Mouse (Mus musculus): ENCODE data around the gene Frmpd4. TPM values are rescaled to one million over a fixed set of nuclear protein-coding genes. Genes with fewer than 3 reads are reported as not detected.

The Frmpd4 gene
- total RNA-seq, 2 experiments from 2014 or later: 0.12 to 0.49 TPM

DNA sequence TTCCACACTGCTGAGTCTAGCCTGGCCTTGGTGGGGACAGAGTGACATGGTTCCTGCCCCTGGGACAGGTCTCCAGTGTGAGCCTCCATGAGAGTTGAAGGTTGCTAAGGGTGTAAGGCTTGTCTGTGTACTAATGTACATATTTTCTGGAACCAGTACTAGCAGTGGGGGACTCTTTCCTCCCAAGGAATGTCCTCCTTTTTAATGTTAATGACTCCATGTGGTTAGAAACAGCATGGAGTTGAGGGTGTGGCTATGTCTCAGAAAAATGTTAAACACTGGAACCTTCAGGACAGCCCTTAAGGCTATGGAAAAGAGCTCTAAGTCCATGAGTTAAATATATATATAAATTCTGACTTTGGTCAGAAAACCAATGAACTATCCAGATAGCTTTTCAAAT lies 436.0 kb downstream of the Frmpd4 start:
- DNase-seq (ENCODE audit: low spot score in 2 of 2): no peak

- DNase-seq (ENCODE audit: low spot score in 2 of 2): no peak
Observed at GRCm38 (mm10) chrX:168124043-168124442, 453.0 kb downstream of the Frmpd4 start.

DNA sequence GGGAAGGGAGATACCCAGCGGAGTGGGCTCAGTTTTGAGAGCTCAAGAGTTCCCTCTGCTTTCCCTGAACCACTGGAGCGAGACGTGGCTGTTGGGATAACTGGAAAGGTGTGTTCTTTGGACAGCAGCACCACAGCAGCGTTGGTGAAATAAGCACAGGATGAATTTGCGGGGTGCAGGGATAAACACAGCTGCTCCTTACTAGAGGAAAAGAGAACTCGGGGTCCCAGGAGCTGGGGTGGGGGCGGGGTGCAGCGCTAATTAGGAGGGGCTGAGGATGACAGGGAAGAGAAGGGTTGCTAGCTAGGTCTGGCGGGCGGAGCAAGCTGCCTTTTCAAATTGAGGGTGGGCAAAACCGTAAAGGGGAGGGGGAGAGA lies 453.5 kb downstream of the Frmpd4 start:
- no peak for DNase-seq (ENCODE audit: low spot score in 2 of 2)

- DNase-seq (ENCODE audit: low spot score in 2 of 2): no peak
Observed at GRCm38 (mm10) chrX:168122806-168123588, 454.0 kb downstream of the Frmpd4 start.

DNA sequence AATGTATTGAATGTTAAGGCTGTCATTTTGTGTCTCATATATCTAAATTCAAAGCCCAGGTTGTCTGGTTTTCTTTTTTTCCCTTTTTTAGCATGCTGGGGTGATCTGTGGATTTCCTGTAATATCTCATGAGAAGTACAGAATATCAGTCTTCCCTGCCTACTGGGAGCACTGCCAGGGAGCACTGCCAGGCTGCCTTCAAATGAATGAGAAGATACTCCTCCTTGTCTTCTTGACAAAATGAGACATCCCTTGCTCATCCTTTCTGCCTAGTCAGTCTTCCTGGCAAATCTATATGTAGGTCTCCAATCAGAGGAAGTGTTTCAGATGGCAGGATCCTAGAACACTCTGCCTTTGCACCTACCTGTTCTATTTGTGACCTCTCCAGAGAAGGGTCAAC lies 535.4 kb downstream of the Frmpd4 start:
- no peak for DNase-seq (ENCODE audit: low spot score in 2 of 2)

DNA sequence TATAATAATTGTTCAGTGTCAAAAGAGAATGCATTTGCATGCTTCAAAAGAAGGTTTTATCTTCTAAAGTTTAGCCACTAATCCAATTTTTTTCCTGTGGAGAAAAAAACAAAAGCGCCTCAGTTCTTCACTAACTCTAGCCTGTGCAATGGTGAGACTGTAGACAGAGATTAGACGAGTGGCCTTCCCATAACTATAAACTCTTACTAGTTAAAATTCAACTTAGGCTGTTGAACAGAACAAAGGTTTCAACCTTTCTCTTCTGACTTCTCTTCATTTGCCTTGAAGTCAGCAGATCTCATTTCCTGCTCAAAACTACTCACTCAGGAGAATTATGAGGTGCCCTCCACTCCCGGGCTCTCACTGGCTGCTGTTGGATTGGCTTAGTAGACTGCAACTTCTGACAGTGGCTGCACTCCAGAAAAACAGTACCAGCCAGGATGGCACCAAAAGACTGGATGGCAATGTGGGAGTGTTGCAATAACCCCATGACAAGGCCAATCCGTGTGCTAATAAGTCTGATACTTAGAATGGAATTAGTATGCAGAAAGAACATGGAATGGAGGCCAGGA lies 556.4 kb downstream of the Frmpd4 start:
- no peak for DNase-seq (ENCODE audit: low spot score in 2 of 2)

- DNase-seq (ENCODE audit: low spot score in 2 of 2): no peak
Observed at GRCm38 (mm10) chrX:168017792-168018191, 559.2 kb downstream of the Frmpd4 start.

GRCm38 (mm10) chrX:167984835-167985234 lies 592.2 kb downstream of the Frmpd4 start:
- DNase-seq (ENCODE audit: low spot score in 2 of 2): no peak

GRCm38 (mm10) chrX:167951207-167951606 lies 625.8 kb downstream of the Frmpd4 start:
- no peak for DNase-seq (ENCODE audit: low spot score in 2 of 2)

GRCm38 (mm10) chrX:167909483-167909882 lies 667.5 kb downstream of the Frmpd4 start:
- DNase-seq (ENCODE audit: low spot score in 2 of 2): no peak

DNA sequence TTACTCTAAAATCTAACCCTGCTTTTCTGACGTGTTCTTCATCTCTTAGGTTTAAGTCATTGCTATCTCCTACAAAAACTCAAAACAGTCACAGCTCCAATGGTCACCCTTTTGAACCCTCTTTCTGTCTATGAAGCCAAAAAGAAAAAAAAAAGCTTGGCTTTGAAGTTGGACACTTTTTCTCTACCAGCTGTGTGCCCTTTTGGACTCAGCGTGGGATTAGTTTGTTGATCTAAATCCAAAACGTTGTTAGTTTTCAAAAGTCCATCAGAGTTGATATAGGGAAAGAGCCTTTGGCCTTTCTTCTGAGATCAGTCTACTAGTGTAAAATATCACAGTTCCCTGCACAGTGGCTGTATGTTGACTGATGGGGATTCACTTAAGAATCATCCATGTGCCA lies 676.0 kb downstream of the Frmpd4 start:
- no peak for DNase-seq (ENCODE audit: low spot score in 2 of 2)

- DNase-seq (ENCODE audit: low spot score in 2 of 2): no peak
Observed at GRCm38 (mm10) chrX:167854821-167855220, 722.2 kb downstream of the Frmpd4 start.

GRCm38 (mm10) chrX:167832543-167832942 lies 744.5 kb downstream of the Frmpd4 start:
- DNase-seq (ENCODE audit: low spot score in 2 of 2): no peak

GRCm38 (mm10) chrX:167828456-167828855 lies 748.6 kb downstream of the Frmpd4 start:
- DNase-seq (ENCODE audit: low spot score in 2 of 2): no peak

- no peak for DNase-seq (ENCODE audit: low spot score in 2 of 2)
Observed at GRCm38 (mm10) chrX:167817363-167817762, 759.7 kb downstream of the Frmpd4 start.

DNA sequence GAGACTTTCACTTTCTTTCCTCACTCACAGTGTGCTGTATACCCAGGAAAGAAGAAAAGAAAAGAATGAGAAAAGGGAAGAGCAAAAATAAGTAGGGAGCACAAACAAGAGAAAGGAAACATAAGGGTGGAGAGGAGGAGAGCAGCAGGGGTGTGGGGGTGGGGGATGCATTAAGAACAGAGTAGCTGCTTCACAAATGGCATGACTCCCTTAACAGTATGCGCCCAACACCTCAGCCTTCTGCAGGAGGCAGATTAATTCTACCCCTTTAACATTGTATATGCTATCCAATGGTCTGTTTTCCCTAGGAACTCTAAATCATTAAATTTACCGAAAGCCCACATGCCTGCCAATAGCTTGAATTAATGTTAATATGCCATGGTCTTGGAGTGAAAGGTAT lies 766.9 kb downstream of the Frmpd4 start:
- DNase-seq (ENCODE audit: low spot score in 2 of 2): no peak

DNA sequence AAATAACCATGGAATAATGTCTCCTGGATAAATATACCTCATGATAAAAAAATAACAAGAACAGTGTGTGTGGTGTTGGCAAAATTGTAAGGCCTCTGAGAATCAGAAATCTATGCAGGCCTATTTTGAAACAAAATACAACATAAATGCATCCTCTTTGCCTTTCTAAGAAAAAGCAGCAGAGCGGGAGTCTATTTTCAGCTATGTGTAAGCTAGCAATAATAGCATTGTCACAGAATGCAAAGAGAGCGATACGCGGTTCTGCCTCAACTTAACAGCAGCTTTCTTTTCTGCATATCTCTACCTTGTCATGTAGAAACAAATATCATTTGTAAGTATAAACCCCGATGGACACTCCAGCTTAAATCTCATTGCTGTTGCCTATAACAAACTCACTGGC lies 768.5 kb downstream of the Frmpd4 start:
- DNase-seq (ENCODE audit: low spot score in 2 of 2): no peak

GRCm38 (mm10) chrX:167788737-167789136 lies 788.3 kb downstream of the Frmpd4 start:
- no peak for DNase-seq (ENCODE audit: low spot score in 2 of 2)

- DNase-seq (ENCODE audit: low spot score in 2 of 2): no peak
Observed at GRCm38 (mm10) chrX:167783526-167783925, 793.5 kb downstream of the Frmpd4 start.

- no peak for DNase-seq (ENCODE audit: low spot score in 2 of 2)
Observed at GRCm38 (mm10) chrX:167719564-167719981, 857.5 kb downstream of the Frmpd4 start.

DNA sequence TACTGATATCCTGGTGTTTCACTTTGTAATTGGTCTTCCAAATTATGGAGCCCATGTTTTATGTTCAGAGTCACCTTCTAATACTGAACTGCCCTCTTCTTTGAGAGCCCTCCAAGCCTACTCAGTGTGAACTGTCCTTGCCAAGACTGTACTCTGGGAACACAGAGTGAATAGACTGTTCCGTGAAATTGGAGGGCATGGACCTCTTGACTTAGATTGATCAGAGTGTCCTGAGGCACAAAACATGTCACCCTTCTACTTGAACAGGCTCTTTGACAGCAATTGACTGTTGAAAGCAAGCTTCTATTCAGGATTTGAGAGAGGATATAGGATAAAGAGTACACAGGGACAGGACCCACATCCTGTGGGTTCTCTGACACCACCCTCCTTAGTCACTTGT lies 857.9 kb downstream of the Frmpd4 start:
- no peak for DNase-seq (ENCODE audit: low spot score in 2 of 2)

GRCm38 (mm10) chrX:167654806-167655495 lies 922.1 kb downstream of the Frmpd4 start:
- DNase-seq (ENCODE audit: low spot score in 2 of 2): no peak
